Mouse (Mus musculus) stomach, postnatal 0 days (tissue): ENCODE measurements at regions not wholly inside any gene's neighbourhood (a gene's known extent, or its start where the extent isn't known, plus 50 kb on each side); places are given as distances from the start of the nearest gene placed in this dataset.

Experiments
- CTCF ChIP-seq: IDR thresholded peaks from 2 replicates; pipeline ENCODE4 v1.5.1; 2016; ENCODE audit warnings: antibody characterized with exemption, low read depth, mild to moderate bottlenecking, moderate library complexity
- EP300 ChIP-seq: optimal IDR thresholded peaks from 2 replicates; pipeline ENCODE3; 2016; ENCODE audit warnings: antibody characterized with exemption

DNA sequence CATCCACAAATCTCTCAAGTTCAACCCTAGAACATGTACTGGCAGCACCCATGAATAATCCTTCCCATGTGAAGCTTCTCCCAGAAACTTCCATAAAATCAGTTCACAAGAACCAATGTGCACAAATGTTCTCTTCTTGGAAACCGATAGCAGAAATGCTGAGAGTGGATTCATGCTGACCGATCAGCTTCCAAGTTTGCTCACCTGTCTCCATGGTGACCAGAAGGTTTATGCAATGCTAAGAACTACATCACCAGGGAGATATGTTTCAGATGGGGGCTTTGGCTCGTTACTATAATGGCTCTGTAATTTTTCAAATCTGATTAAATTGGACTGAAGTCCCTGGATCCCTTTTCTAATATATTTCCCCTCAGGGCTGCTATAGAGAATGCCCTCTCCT is 74.4 kb upstream of the Gm9747 start:
- no peak for TF ChIP-seq EP300
- TF ChIP-seq CTCF, result no peak
